Mouse (Mus musculus): ENCODE measurements around the gene Plekhg2.

The Plekhg2 gene

GRCm38 (mm10) chr7:28367663-28368275 lies 4.6 kb downstream of the Plekhg2 start:
- no peak for DNase-seq (ENCODE audit: low spot score)

GRCm38 (mm10) chr7:28362441-28363060 lies 9.8 kb downstream of the Plekhg2 start:
- DNase-seq (ENCODE audit: low spot score): no peak

GRCm38 (mm10) chr7:28361647-28362341 lies 10.6 kb downstream of the Plekhg2 start:
- DNase-seq (ENCODE audit: low spot score): no peak

DNA sequence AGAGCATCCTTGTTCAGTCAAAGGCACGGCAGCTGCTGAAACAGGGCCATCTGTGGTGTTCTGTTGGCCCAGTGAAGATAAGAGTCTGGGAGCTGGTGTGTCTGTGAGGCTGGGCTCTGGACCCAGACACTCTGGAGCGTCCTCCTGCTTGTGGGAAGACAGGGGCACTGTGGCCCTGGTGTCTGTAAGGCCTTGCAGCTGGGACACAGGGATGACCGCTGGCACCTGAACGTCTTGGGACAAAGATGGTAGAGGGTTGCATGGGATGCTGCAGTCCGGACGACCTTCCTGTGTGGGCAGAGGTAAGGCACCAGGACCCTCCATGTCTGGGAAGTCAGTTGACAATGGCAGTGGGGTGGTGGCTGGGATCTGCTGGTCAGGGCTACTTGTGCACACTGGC lies 12.1 kb downstream of the Plekhg2 start:
- no peak for DNase-seq (ENCODE audit: low spot score)

- DNase-seq (ENCODE audit: low spot score): no peak
These were observed 12.5 kb downstream of the Plekhg2 start for GRCm38 (mm10) chr7:28359854-28360253.

GRCm38 (mm10) chr7:28358431-28358830 lies 14.0 kb downstream of the Plekhg2 start:
- DNase-seq (ENCODE audit: low spot score): no peak

DNA sequence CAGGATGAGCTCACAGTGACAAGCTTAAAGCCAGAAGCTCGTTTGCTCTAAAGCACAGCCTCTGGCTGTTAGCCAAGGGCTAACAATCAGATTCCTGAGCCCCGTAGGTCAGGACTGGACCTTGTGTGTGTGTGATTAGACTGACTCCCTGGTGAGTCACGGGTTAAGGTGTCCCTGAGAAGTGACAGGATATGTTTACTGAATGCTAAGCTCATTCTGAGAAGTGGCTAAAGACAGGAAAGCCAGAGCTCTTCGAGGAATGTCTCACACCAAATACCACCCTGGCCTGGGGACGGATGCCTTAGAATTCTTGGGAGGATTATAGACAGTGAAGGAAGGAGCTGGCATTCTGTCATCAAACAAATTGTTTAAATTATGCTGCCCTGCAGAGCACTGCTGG lies 14.4 kb downstream of the Plekhg2 start:
- DNase-seq (ENCODE audit: low spot score): peak; percentile 85

- DNase-seq (ENCODE audit: low spot score): peak; percentile 81
These were observed 15.4 kb downstream of the Plekhg2 start for GRCm38 (mm10) chr7:28356981-28357380.

- DNase-seq (ENCODE audit: low spot score): no peak
These were observed 17.2 kb downstream of the Plekhg2 start for GRCm38 (mm10) chr7:28355221-28355620.

- no peak for DNase-seq (ENCODE audit: low spot score)
These were observed 17.8 kb downstream of the Plekhg2 start for GRCm38 (mm10) chr7:28354596-28354995.

- DNase-seq (ENCODE audit: low spot score): no peak
These were observed 18.3 kb downstream of the Plekhg2 start for GRCm38 (mm10) chr7:28354113-28354581.

DNA sequence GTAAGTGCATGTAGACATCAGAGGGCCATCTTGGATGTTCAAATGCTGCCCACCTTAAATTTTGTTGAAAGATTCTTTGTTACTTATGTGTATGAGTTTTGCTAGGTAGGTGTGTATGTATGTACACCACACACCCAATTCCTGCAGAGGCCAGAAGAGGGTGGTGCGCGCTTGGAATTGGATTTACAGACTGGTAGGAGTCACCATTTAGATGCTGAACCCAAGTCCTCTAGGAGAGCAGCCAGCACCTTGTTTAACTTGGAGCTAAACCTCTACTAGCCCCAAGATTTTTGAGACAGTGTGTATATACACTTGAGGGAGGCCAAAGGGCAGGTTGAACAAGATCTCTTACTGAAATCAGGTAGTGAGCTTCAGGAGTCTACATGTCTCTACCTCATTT lies 19.1 kb downstream of the Plekhg2 start:
- no peak for DNase-seq (ENCODE audit: low spot score)

GRCm38 (mm10) chr7:28351676-28352191 lies 20.7 kb downstream of the Plekhg2 start:
- DNase-seq (ENCODE audit: low spot score): no peak

GRCm38 (mm10) chr7:28350155-28350883 lies 22.1 kb downstream of the Plekhg2 start, which contains the start of gene Rps16:
Gene Rps16 (plus strand): TSS chr7:28350652.
- DNase-seq (ENCODE audit: low spot score): peak; percentile 98

- no peak for DNase-seq (ENCODE audit: low spot score)
These were observed 23.8 kb downstream of the Plekhg2 start for GRCm38 (mm10) chr7:28348601-28349000.

GRCm38 (mm10) chr7:28347746-28348145 lies 24.7 kb downstream of the Plekhg2 start:
- no peak for DNase-seq (ENCODE audit: low spot score)

- peak; percentile 51 for DNase-seq (ENCODE audit: low spot score)
These were observed 27.8 kb downstream of the Plekhg2 start for GRCm38 (mm10) chr7:28344637-28345036.

- DNase-seq (ENCODE audit: low spot score): no peak
These were observed 31.0 kb downstream of the Plekhg2 start for GRCm38 (mm10) chr7:28341381-28341780.

DNA sequence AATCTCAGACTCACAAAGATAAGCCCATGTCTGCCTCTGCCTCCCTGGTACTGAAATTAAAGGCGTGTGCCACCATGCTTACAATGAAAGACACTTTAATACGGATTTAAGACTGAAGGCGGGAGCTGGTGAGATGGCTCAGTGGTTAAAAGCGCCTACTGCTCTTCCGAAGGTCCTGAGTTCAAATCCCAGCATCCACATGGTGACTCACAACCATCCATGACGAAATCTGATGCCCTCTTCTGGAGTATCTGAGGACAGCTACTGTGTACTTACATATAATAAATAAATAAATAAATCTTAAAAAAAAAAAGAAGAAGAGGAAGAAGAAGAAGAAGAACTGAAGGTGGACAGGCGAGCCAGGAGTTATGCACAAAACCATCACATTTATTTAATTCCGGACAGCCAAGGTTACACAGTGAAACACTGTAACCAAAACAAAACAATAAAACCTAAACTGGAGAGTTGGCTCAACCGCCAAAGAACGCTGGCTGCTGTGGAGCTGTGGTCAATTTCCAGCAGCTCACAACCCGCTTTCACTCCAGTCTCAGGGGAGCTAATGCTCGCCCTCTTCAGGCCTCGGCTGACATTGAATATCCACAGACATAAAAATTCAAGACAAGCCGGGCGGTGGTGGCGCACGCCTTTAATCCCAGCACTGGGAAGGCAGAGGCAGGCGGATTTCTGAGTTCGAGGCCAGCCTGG lies 33.0 kb downstream of the Plekhg2 start:
- peak; percentile 35 for DNase-seq (ENCODE audit: low spot score)

DNA sequence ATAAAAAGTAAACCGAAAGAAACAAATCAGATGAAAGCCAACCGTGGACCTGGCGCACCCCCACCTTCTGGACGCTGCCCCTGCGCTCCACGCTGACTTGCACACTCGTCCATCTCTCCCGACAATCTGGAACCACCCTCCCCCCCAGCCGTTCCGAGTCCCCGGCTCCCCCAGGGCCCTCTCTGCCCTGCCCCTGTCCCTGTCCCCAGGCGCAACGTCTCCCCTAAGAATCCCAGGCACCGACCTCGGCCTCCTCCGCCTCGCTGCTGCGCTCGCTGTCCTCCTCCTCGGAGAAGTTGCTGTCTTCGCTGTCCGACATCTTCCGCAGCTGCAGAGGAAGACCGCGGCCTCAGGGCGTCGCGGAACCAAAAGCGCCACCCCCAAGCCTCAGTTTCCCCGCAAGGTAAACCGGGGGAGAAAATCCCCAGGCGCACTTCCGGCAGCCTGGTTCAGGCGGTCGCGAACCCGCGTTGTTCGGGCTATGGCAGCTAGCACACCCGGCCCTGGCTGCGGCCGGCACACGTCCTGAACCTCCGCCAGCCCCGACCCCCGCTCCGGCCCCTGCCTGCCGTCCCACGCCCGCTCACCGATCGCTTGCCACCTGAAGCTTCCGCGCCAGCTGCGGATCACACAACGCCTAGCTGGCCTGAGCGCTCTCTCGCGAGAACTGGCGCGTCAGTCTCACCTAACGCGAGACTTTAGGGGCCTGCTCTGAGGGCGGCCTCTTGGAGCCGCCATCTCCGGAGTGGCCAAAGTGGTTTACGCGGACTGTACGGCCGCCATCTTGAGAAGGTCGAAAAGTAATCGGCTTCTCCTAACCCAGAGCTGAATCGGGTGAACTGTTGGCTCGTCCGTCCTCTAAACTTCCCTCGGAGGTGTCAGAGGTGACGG lies 34.0 kb downstream of the Plekhg2 start, which contains the start of gene Supt5:
Gene Supt5, minus strand, starts transcription at position 639 of the 891 bp plus-strand sequence.
- DNase-seq (ENCODE audit: low spot score): peak; percentile 97
